Mouse (Mus musculus) lung, postnatal 0 days (tissue): ENCODE data around the gene Aldh1a2. TPM values are rescaled to one million over a fixed set of nuclear protein-coding genes. Genes with fewer than 3 reads are reported as not detected.

Experiments
- ATAC-seq: fragments of 200-750 bp; cut with Nextera tagmentation; 2 replicates; pipeline ENCODE4 v1.8.0; 2017; ENCODE audit warnings: moderate library complexity
- DNase-seq: peaks from one replicate; pipeline ENCODE4 v3.0.0-alpha.2; 2016; ENCODE audit warnings: low spot score
- H3K27ac ChIP-seq: fragments of 300-500 bp; sonication (generic); 2 replicates; pipeline ENCODE4 v1.5.1; 2014; ENCODE audit warnings: antibody characterized with exemption, mild to moderate bottlenecking, low read length, mixed read lengths
- H3K27me3 ChIP-seq: fragments of 300-500 bp; sonication (generic); replicated peaks from 2 replicates; pipeline ENCODE4 v1.6.1; 2014; ENCODE audit warnings: low read length, mixed read lengths; ENCODE audit not compliant: insufficient read depth
- H3K36me3 ChIP-seq: fragments of 300-500 bp; sonication (generic); 2 replicates; pipeline ENCODE4 v1.6.1; 2014; ENCODE audit warnings: low read length, mixed read lengths; ENCODE audit not compliant: insufficient read depth
- H3K4me1 ChIP-seq: fragments of 300-500 bp; sonication (generic); 2 replicates; pipeline ENCODE4 v1.6.1; 2014; ENCODE audit warnings: antibody characterized with exemption, low read depth, low read length, mixed read lengths; ENCODE audit not compliant: insufficient read depth
- H3K4me2 ChIP-seq: fragments of 300-500 bp; sonication (generic); replicated peaks from 2 replicates; pipeline ENCODE4 v1.6.1; 2014; ENCODE audit warnings: low read depth, mild to moderate bottlenecking, low read length, moderate library complexity, mixed read lengths
- H3K4me3 ChIP-seq: fragments of 300-500 bp; sonication (generic); 2 replicates; pipeline ENCODE4 v1.5.1; 2014; ENCODE audit warnings: low read depth, low read length
- H3K9ac ChIP-seq: fragments of 300-500 bp; sonication (generic); replicated peaks from 2 replicates; pipeline ENCODE4 v1.6.1; 2014; ENCODE audit warnings: low read depth, mild to moderate bottlenecking
- H3K9me3 ChIP-seq: fragments of 300-500 bp; sonication (generic); 2 replicates; pipeline ENCODE4 v1.6.1; 2016; ENCODE audit warnings: low read length, mixed read lengths
- CTCF ChIP-seq: IDR thresholded peaks from 2 replicates; pipeline ENCODE4 v1.5.1; 2016; ENCODE audit warnings: antibody characterized with exemption, mild to moderate bottlenecking
- EP300 ChIP-seq: IDR thresholded peaks from 2 replicates; pipeline ENCODE4 v1.6.1; 2016; ENCODE audit warnings: antibody characterized with exemption, mild to moderate bottlenecking, control low read depth
- WGBS: fragments of 180-500 bp; shearing (Covaris S2); extraction: QIAGEN DNeasy Blood & Tissue Kit; methylation state at CpG from one replicate; pipeline ENCODE4 v1.1.7; 2014; 5-methylcytosine and 5-hydroxymethylcytosine counted together
- polyA plus RNA-seq: library from polyadenylated mRNA; unstranded; fragments of >200 nt; fragmentation: Nextera tagmentation; extraction: Ambion mirVana; gene quantifications from 2 replicates; pipeline ENCODE4 v1.2.1, GENCODE M21; 2015

The Aldh1a2 gene
- polyA plus RNA-seq, 1 experiment from 2014 or later, result 27.8 TPM

- TF ChIP-seq CTCF (no peak), EP300 (no peak)
- DNase-seq, result no peak
- H3K36me3 ChIP-seq, result no peaks in the 10 kb centered on the region
- no peaks in the 10 kb centered on the region for H3K4me1 ChIP-seq
- no peak overlapping the region for H3K9ac ChIP-seq
- WGBS, result 36% methylated on average over 2 of the region's 2 CpGs
- ATAC-seq, result no peak
- H3K4me2 ChIP-seq, result no peak overlapping the region
- H3K9me3 ChIP-seq, result no peaks in the 10 kb centered on the region
- no peaks in the 10 kb centered on the region for H3K27me3 ChIP-seq
- no peak overlapping the region for H3K4me3 ChIP-seq
- H3K27ac ChIP-seq, result no peak overlapping the region
Measured at GRCm38 (mm10) chr9:71254380-71254779, 38.8 kb downstream of the Aldh1a2 start.

- Histone ChIP-seq H3K4me2 (no peak overlapping the region), H3K4me1 (no peaks in the 10 kb centered on the region), H3K27ac (no peak overlapping the region), H3K36me3 (no peaks in the 10 kb centered on the region), H3K9me3 (no peaks in the 10 kb centered on the region), H3K4me3 (no peak overlapping the region), H3K9ac (no peak overlapping the region), H3K27me3 (peaks cover 4% of the 10 kb centered on the region; the same call in 1 of the 2 replicates)
- no peak for ATAC-seq
- 35% methylated on average over 3 of the region's 3 CpGs for WGBS
- peak; percentile 10 for DNase-seq
- TF ChIP-seq CTCF (no peak), EP300 (no peak)
Measured at GRCm38 (mm10) chr9:71262711-71263110, 47.1 kb downstream of the Aldh1a2 start.

GRCm38 (mm10) chr9:71269711-71270110, 54.1 kb downstream of the Aldh1a2 start:
- ATAC-seq (no peak), DNase-seq (peak; percentile 38)
- H3K27ac ChIP-seq, result no peak overlapping the region
- H3K9ac ChIP-seq, result no peak overlapping the region
- H3K4me3 ChIP-seq, result no peak overlapping the region
- TF ChIP-seq EP300, result no peak
- no peak for TF ChIP-seq CTCF
- H3K4me2 ChIP-seq, result no peak overlapping the region
- no peaks in the 10 kb centered on the region for H3K27me3 ChIP-seq
- WGBS, result 35% methylated on average over 5 of the region's 5 CpGs
- H3K9me3 ChIP-seq, result no peaks in the 10 kb centered on the region
- no peaks in the 10 kb centered on the region for H3K4me1 ChIP-seq
- H3K36me3 ChIP-seq, result no peaks in the 10 kb centered on the region

GRCm38 (mm10) chr9:71270205-71270604, 54.6 kb downstream of the Aldh1a2 start:
- H3K27ac ChIP-seq, result no peak overlapping the region
- H3K27me3 ChIP-seq, result no peaks in the 10 kb centered on the region
- H3K4me2 ChIP-seq, result no peak overlapping the region
- no peaks in the 10 kb centered on the region for H3K4me1 ChIP-seq
- WGBS, result 73% methylated on average over 3 of the region's 3 CpGs
- TF ChIP-seq EP300, result no peak
- no peak for TF ChIP-seq CTCF
- no peaks in the 10 kb centered on the region for H3K36me3 ChIP-seq
- no peak overlapping the region for H3K9ac ChIP-seq
- DNase-seq (no peak), ATAC-seq (no peak)
- H3K9me3 ChIP-seq, result no peaks in the 10 kb centered on the region
- no peak overlapping the region for H3K4me3 ChIP-seq

GRCm38 (mm10) chr9:71276149-71276721, 60.6 kb downstream of the Aldh1a2 start:
- H3K27me3 ChIP-seq, result no peaks in the 10 kb centered on the region
- TF ChIP-seq CTCF (no peak), EP300 (no peak)
- no peak overlapping the region for H3K4me3 ChIP-seq
- no peak overlapping the region for H3K4me2 ChIP-seq
- H3K9me3 ChIP-seq, result no peaks in the 10 kb centered on the region
- no peak overlapping the region for H3K27ac ChIP-seq
- WGBS, result 79% methylated on average over 14 of the region's 14 CpGs
- H3K36me3 ChIP-seq, result no peaks in the 10 kb centered on the region
- H3K4me1 ChIP-seq, result no peaks in the 10 kb centered on the region
- ATAC-seq (no peak), DNase-seq (no peak)
- no peak overlapping the region for H3K9ac ChIP-seq

GRCm38 (mm10) chr9:71278741-71279140, 63.2 kb downstream of the Aldh1a2 start:
- Histone ChIP-seq H3K27me3 (no peaks in the 10 kb centered on the region), H3K27ac (no peak overlapping the region), H3K4me2 (no peak overlapping the region), H3K4me1 (no peaks in the 10 kb centered on the region), H3K9me3 (no peaks in the 10 kb centered on the region), H3K4me3 (no peak overlapping the region), H3K9ac (no peak overlapping the region), H3K36me3 (no peaks in the 10 kb centered on the region)
- 88% methylated on average over 4 of the region's 4 CpGs for WGBS
- no peak for DNase-seq
- TF ChIP-seq CTCF (no peak), EP300 (no peak)
- no peak for ATAC-seq

- Histone ChIP-seq H3K27ac (no peak overlapping the region), H3K27me3 (no peaks in the 10 kb centered on the region), H3K9me3 (no peaks in the 10 kb centered on the region), H3K36me3 (no peaks in the 10 kb centered on the region), H3K9ac (no peak overlapping the region), H3K4me1 (no peaks in the 10 kb centered on the region), H3K4me2 (no peak overlapping the region), H3K4me3 (no peak overlapping the region)
- DNase-seq, result no peak
- 84% methylated on average over 7 of the region's 7 CpGs for WGBS
- TF ChIP-seq CTCF (no peak), EP300 (no peak)
- ATAC-seq, result no peak
Measured at GRCm38 (mm10) chr9:71283156-71283555, 67.6 kb downstream of the Aldh1a2 start.
